Mouse (Mus musculus) lung, postnatal 0 days (tissue): ENCODE measurements at regions not wholly inside any gene's neighbourhood (a gene's known extent, or its start where the extent isn't known, plus 50 kb on each side); places are given as distances from the start of the nearest gene placed in this dataset.

Experiments
- ATAC-seq: fragments of 200-750 bp; cut with Nextera tagmentation; 2 replicates; pipeline ENCODE4 v1.8.0; 2017; ENCODE audit warnings: moderate library complexity
- DNase-seq: peaks from one replicate; pipeline ENCODE4 v3.0.0-alpha.2; 2016; ENCODE audit warnings: low spot score
- H3K27ac ChIP-seq: fragments of 300-500 bp; sonication (generic); 2 replicates; pipeline ENCODE4 v1.5.1; 2014; ENCODE audit warnings: antibody characterized with exemption, mild to moderate bottlenecking, low read length, mixed read lengths
- H3K27me3 ChIP-seq: fragments of 300-500 bp; sonication (generic); replicated peaks from 2 replicates; pipeline ENCODE4 v1.6.1; 2014; ENCODE audit warnings: low read length, mixed read lengths; ENCODE audit not compliant: insufficient read depth
- H3K36me3 ChIP-seq: fragments of 300-500 bp; sonication (generic); 2 replicates; pipeline ENCODE4 v1.6.1; 2014; ENCODE audit warnings: low read length, mixed read lengths; ENCODE audit not compliant: insufficient read depth
- H3K4me1 ChIP-seq: fragments of 300-500 bp; sonication (generic); 2 replicates; pipeline ENCODE4 v1.6.1; 2014; ENCODE audit warnings: antibody characterized with exemption, low read depth, low read length, mixed read lengths; ENCODE audit not compliant: insufficient read depth
- H3K4me2 ChIP-seq: fragments of 300-500 bp; sonication (generic); replicated peaks from 2 replicates; pipeline ENCODE4 v1.6.1; 2014; ENCODE audit warnings: low read depth, mild to moderate bottlenecking, low read length, moderate library complexity, mixed read lengths
- H3K4me3 ChIP-seq: fragments of 300-500 bp; sonication (generic); 2 replicates; pipeline ENCODE4 v1.5.1; 2014; ENCODE audit warnings: low read depth, low read length
- H3K9ac ChIP-seq: fragments of 300-500 bp; sonication (generic); replicated peaks from 2 replicates; pipeline ENCODE4 v1.6.1; 2014; ENCODE audit warnings: low read depth, mild to moderate bottlenecking
- H3K9me3 ChIP-seq: fragments of 300-500 bp; sonication (generic); 2 replicates; pipeline ENCODE4 v1.6.1; 2016; ENCODE audit warnings: low read length, mixed read lengths
- CTCF ChIP-seq: IDR thresholded peaks from 2 replicates; pipeline ENCODE4 v1.5.1; 2016; ENCODE audit warnings: antibody characterized with exemption, mild to moderate bottlenecking
- EP300 ChIP-seq: IDR thresholded peaks from 2 replicates; pipeline ENCODE4 v1.6.1; 2016; ENCODE audit warnings: antibody characterized with exemption, mild to moderate bottlenecking, control low read depth
- WGBS: fragments of 180-500 bp; shearing (Covaris S2); extraction: QIAGEN DNeasy Blood & Tissue Kit; methylation state at CpG from one replicate; pipeline ENCODE4 v1.1.7; 2014; 5-methylcytosine and 5-hydroxymethylcytosine counted together

GRCm38 (mm10) chr12:93549900-93550299 lies 1700.9 kb upstream of the Sel1l start:
- H3K9me3 ChIP-seq, result no peaks in the 10 kb centered on the region
- H3K36me3 ChIP-seq, result no peaks in the 10 kb centered on the region
- TF ChIP-seq CTCF, result peak; percentile 65
- no peak for TF ChIP-seq EP300
- DNase-seq, result peak; percentile 11
- no peak overlapping the region for H3K4me3 ChIP-seq
- no peak overlapping the region for H3K27ac ChIP-seq
- no peaks in the 10 kb centered on the region for H3K27me3 ChIP-seq
- H3K4me1 ChIP-seq, result no peaks in the 10 kb centered on the region
- no peak overlapping the region for H3K9ac ChIP-seq
- no peak for ATAC-seq
- WGBS, result 20% methylated on average over 4 of the region's 4 CpGs
- H3K4me2 ChIP-seq, result no peak overlapping the region

- no peak for TF ChIP-seq EP300
- no peak for TF ChIP-seq CTCF
- Histone ChIP-seq H3K4me3 (no peak overlapping the region), H3K27me3 (no peaks in the 10 kb centered on the region), H3K9me3 (no peaks in the 10 kb centered on the region), H3K9ac (no peak overlapping the region), H3K4me2 (no peak overlapping the region), H3K4me1 (no peaks in the 10 kb centered on the region), H3K36me3 (no peaks in the 10 kb centered on the region), H3K27ac (no peak overlapping the region)
- ATAC-seq, result no peak
- WGBS, result 74% methylated on average over 2 of the region's 2 CpGs
- no peak for DNase-seq
These were observed 1674.5 kb upstream of the Sel1l start for GRCm38 (mm10) chr12:93523465-93523864.

GRCm38 (mm10) chr12:93486381-93486780 lies 1637.4 kb upstream of the Sel1l start:
- Histone ChIP-seq H3K9me3 (no peaks in the 10 kb centered on the region), H3K36me3 (no peaks in the 10 kb centered on the region), H3K4me3 (no peak overlapping the region), H3K27me3 (no peaks in the 10 kb centered on the region), H3K9ac (no peak overlapping the region), H3K4me1 (no peaks in the 10 kb centered on the region), H3K27ac (no peak overlapping the region), H3K4me2 (no peak overlapping the region)
- no peak for DNase-seq
- no peak for TF ChIP-seq CTCF
- no peak for TF ChIP-seq EP300
- WGBS, result 53% methylated on average over 1 of the region's 1 CpGs
- ATAC-seq, result no peak

- Histone ChIP-seq H3K9me3 (no peaks in the 10 kb centered on the region), H3K9ac (no peak overlapping the region), H3K4me1 (no peaks in the 10 kb centered on the region), H3K27me3 (no peaks in the 10 kb centered on the region), H3K4me3 (no peak overlapping the region), H3K36me3 (no peaks in the 10 kb centered on the region), H3K4me2 (no peak overlapping the region), H3K27ac (no peak overlapping the region)
- DNase-seq (no peak), ATAC-seq (no peak)
- TF ChIP-seq EP300, result no peak
- no peak for TF ChIP-seq CTCF
These were observed 1613.1 kb upstream of the Sel1l start for GRCm38 (mm10) chr12:93462106-93462505.

GRCm38 (mm10) chr12:93449436-93449835 lies 1600.5 kb upstream of the Sel1l start:
- Histone ChIP-seq H3K4me3 (no peak overlapping the region), H3K27ac (no peak overlapping the region), H3K4me2 (no peak overlapping the region), H3K27me3 (no peaks in the 10 kb centered on the region), H3K9ac (no peak overlapping the region), H3K4me1 (no peaks in the 10 kb centered on the region), H3K36me3 (no peaks in the 10 kb centered on the region), H3K9me3 (no peaks in the 10 kb centered on the region)
- no peak for TF ChIP-seq CTCF
- TF ChIP-seq EP300, result no peak
- DNase-seq (no peak), ATAC-seq (no peak)
- WGBS, result 73% methylated on average over 2 of the region's 2 CpGs

GRCm38 (mm10) chr12:93429218-93429617 lies 1580.3 kb upstream of the Sel1l start:
- TF ChIP-seq EP300, result no peak
- no peak for TF ChIP-seq CTCF
- Histone ChIP-seq H3K4me1 (no peaks in the 10 kb centered on the region), H3K27me3 (no peaks in the 10 kb centered on the region), H3K4me2 (no peak overlapping the region), H3K27ac (no peak overlapping the region), H3K9ac (no peak overlapping the region), H3K4me3 (no peak overlapping the region), H3K36me3 (no peaks in the 10 kb centered on the region), H3K9me3 (no peaks in the 10 kb centered on the region)
- no peak for DNase-seq
- no peak for ATAC-seq

- no peak for ATAC-seq
- no peak overlapping the region for H3K27ac ChIP-seq
- no peak overlapping the region for H3K9ac ChIP-seq
- 91% methylated on average over 2 of the region's 2 CpGs for WGBS
- H3K27me3 ChIP-seq, result no peaks in the 10 kb centered on the region
- H3K36me3 ChIP-seq, result no peaks in the 10 kb centered on the region
- H3K4me3 ChIP-seq, result no peak overlapping the region
- no peak for DNase-seq
- no peaks in the 10 kb centered on the region for H3K4me1 ChIP-seq
- TF ChIP-seq EP300, result no peak
- no peak for TF ChIP-seq CTCF
- no peaks in the 10 kb centered on the region for H3K9me3 ChIP-seq
- no peak overlapping the region for H3K4me2 ChIP-seq
These were observed 1579.0 kb upstream of the Sel1l start for GRCm38 (mm10) chr12:93427988-93428387.
